Mouse (Mus musculus) thymus, adult 2 months (tissue): ENCODE results near the gene Bag5. TPM values are rescaled to one million over a fixed set of nuclear protein-coding genes. Genes with fewer than 3 reads are reported as not detected.

Experiments
- DNase-seq: peaks from one replicate; pipeline ENCODE4 v3.0.0; 2021
- H3K27ac ChIP-seq: fragments of 200-500 bp; 2 replicates; pipeline ENCODE4 v1.5.1; 2012; ENCODE audit warnings: low read length, control low read depth; ENCODE audit not compliant: control insufficient read depth, insufficient read depth
- H3K27me3 ChIP-seq: fragments of 200-500 bp; 2 replicates; pipeline ENCODE4 v1.6.1; 2012; ENCODE audit warnings: mild to moderate bottlenecking, low read length, moderate library complexity, mixed read lengths; ENCODE audit not compliant: control insufficient read depth, insufficient read depth
- H3K36me3 ChIP-seq: fragments of 200-500 bp; 2 replicates; pipeline ENCODE4 v1.6.1; 2012; ENCODE audit warnings: mild to moderate bottlenecking, low read length, moderate library complexity; ENCODE audit not compliant: control insufficient read depth, insufficient read depth
- H3K4me1 ChIP-seq: fragments of 200-500 bp; replicated peaks from 2 replicates; pipeline ENCODE4 v1.6.1; 2012; ENCODE audit warnings: low read length; ENCODE audit not compliant: control insufficient read depth, insufficient read depth
- H3K4me3 ChIP-seq: fragments of 200-500 bp; 2 replicates; pipeline ENCODE4 v1.5.1; 2012; ENCODE audit warnings: mild to moderate bottlenecking, low read length, control low read depth, moderate library complexity; ENCODE audit not compliant: control insufficient read depth, insufficient read depth
- CTCF ChIP-seq: fragments of 200-500 bp; IDR thresholded peaks from 2 replicates; pipeline ENCODE4 v1.5.1; 2012; ENCODE audit warnings: mild to moderate bottlenecking, control low read depth, low read length, moderate library complexity, borderline replicate concordance; ENCODE audit not compliant: control insufficient read depth, poor library complexity, insufficient read depth; ENCODE audit errors: extremely low read depth
- POLR2A ChIP-seq: fragments of 200-500 bp; IDR thresholded peaks from 2 replicates; pipeline ENCODE4 v1.6.1; 2012; ENCODE audit warnings: mild to moderate bottlenecking, low read length, control low read depth, moderate library complexity; ENCODE audit not compliant: control insufficient read depth, poor library complexity, insufficient read depth; ENCODE audit errors: extremely low read depth
- WGBS: fragments of 180-500 bp; shearing (Covaris S2); methylation state at CpG from one replicate; pipeline ENCODE4 v1.1.7; 2018; 5-methylcytosine and 5-hydroxymethylcytosine counted together
- polyA plus RNA-seq: library from polyadenylated mRNA; depleted of rRNA; stranded (reverse); fragments of >200 nt; gene quantifications from 2 replicates; pipeline ENCODE4 v1.2.3, GENCODE M21; 2012

Bag5 gene
- polyA plus RNA-seq, 1 experiment, result 12.8 TPM

DNA sequence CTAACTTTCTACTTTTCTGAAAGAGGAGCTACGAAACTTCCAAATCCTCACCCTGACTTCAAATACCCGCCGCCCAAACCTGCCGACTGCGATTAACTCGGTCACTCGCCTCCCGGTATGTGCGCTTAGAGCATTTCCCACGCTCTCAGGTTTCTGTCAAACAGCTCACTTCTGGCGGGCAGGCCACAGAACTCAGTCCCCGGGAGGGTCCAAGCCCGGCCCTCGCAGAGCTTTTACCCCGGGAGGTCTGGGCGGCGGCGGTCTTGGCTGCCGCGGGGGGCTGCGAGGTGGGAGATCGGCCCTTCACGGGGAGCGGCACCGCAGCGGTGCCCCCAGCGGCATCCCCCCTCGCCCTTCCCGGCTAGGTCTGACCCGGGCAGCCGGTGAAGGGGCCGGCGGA lies 581 bp downstream of the Bag5 start:
- Histone ChIP-seq H3K27ac (no peak overlapping the region), H3K4me3 (peak overlapping the region; percentile 70), H3K36me3 (peaks cover 23% of the 10 kb centered on the region), H3K27me3 (no peaks in the 10 kb centered on the region), H3K4me1 (peaks cover 14% of the 10 kb centered on the region)
- under 1% methylated on average over 33 of the region's 33 CpGs for WGBS
- TF ChIP-seq CTCF, result 0 out of 2 replicates have a peak, but pooled peaks have one; percentile 1
- no peak for TF ChIP-seq POLR2A
- no peak for DNase-seq

DNA sequence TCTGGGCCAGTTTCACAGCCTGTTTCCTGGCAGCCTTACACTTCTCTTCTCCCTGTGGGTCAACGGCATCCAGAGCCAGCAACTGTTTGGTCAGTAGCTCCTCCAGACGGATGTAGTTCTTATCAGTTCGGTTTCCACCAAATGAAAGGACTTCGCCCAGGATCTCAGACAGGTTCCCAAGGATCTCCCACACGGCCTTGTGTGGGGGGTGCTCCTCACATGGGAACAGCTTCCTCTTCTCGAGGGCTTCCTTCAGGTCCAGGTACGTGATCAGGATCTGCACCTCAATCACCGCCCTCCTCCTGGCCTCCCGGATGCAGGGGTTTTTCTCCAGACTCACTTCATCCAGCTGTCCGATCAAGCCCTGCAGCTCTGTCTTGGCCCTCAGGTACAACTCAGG lies 3.0 kb downstream of the Bag5 start:
- H3K4me1 ChIP-seq, result peaks cover 14% of the 10 kb centered on the region
- H3K27me3 ChIP-seq, result no peaks in the 10 kb centered on the region
- H3K36me3 ChIP-seq, result peaks cover 23% of the 10 kb centered on the region
- no peak for DNase-seq
- no peak overlapping the region for H3K27ac ChIP-seq
- 99% methylated on average over 10 of the region's 10 CpGs for WGBS
- TF ChIP-seq CTCF, result no peak
- no peak for TF ChIP-seq POLR2A
- no peak overlapping the region for H3K4me3 ChIP-seq

DNA sequence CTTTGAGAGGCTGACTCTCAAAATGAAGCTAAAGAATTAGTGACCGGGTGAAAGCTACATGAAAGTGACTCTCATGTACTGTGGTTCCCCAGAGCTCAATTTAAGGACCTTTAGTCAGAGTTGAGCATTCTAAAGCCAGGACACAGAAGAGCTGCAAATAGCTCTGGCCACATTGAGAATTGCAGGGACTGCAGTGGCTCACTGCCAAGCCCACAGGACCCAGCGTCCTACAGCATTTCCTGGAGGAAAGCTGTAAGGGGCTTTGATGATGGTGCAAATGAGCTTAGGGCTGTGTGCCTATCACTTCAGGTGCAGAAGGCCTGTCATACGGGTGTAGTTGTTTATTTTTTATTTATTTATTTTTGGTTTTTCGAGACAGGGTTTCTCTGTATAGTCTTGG lies 4.9 kb downstream of the Bag5 start:
- Histone ChIP-seq H3K36me3 (peaks cover 23% of the 10 kb centered on the region), H3K27me3 (no peaks in the 10 kb centered on the region), H3K27ac (no peak overlapping the region), H3K4me1 (peaks cover 8% of the 10 kb centered on the region), H3K4me3 (no peak overlapping the region)
- DNase-seq, result no peak
- TF ChIP-seq POLR2A (no peak), CTCF (no peak)
- WGBS, result 74% methylated on average over 4 of the region's 4 CpGs

DNA sequence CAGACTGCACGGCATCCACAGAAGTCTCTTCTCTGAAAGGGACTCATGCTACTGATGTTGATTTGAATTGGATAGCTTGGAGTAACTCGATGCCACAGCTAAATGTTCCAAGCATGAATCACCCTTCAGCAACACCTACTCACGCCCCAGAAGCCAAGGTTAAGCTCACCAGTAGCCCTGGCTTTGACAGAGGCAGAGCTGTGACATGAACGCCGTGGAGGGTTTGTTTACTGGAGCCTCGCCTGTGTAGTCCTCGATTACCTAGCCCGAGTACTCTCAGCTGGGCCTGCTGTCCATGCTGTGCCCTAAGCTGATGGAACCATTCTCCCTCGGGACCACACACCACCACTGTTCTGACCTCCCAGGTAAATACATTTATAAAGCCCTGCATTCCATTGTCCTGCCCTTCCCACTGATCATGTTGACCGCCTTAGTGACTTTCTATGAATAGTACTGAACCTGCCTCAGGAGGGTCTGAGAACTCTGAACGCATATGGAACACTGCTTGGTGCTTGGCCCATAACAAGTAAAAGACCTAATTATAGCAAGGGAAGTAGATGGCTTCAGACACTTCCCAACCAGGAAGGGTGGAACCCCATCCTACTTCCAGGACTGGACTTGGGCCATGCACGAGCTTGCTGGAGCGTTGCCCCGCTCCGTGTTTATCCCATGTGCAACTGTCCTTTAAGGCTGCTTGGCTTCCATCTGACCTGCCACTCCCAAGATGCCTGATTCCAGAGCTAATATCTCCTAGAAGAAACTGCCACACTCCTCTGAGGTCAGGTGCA lies 7.7 kb downstream of the Bag5 start:
- DNase-seq, result no peak
- peaks cover 16% of the 10 kb centered on the region for H3K36me3 ChIP-seq
- no peaks in the 10 kb centered on the region for H3K4me1 ChIP-seq
- no peak for TF ChIP-seq POLR2A
- no peak for TF ChIP-seq CTCF
- WGBS, result 84% methylated on average over 15 of the region's 15 CpGs
- no peak overlapping the region for H3K4me3 ChIP-seq
- no peaks in the 10 kb centered on the region for H3K27me3 ChIP-seq
- H3K27ac ChIP-seq, result no peak overlapping the region

DNA sequence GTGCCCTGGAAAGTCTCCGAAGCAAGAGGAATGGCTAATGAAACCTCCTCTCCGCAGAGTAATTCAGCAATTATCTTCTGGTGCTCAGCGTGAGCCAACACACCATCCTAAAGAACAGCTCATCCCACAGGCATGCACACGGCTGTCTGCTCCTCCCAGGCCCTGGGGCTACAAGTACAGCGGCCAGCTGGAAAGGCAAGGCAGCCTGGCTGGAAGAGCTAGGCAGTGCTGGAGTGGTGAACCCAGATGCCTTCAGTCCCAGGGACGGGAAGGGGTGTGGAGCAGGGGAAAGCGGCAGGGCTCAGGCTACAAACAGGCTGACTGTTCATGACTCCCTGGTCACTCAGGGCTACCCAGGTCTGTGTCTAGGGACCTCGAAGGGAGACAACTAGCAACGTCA lies 8.4 kb downstream of the Bag5 start:
- Histone ChIP-seq H3K4me1 (no peaks in the 10 kb centered on the region), H3K27ac (no peak overlapping the region), H3K36me3 (peaks cover 9% of the 10 kb centered on the region; the same call in 1 of the 2 replicates), H3K27me3 (no peaks in the 10 kb centered on the region), H3K4me3 (no peak overlapping the region)
- WGBS, result 86% methylated on average over 9 of the region's 9 CpGs
- TF ChIP-seq CTCF, result no peak
- no peak for DNase-seq

DNA sequence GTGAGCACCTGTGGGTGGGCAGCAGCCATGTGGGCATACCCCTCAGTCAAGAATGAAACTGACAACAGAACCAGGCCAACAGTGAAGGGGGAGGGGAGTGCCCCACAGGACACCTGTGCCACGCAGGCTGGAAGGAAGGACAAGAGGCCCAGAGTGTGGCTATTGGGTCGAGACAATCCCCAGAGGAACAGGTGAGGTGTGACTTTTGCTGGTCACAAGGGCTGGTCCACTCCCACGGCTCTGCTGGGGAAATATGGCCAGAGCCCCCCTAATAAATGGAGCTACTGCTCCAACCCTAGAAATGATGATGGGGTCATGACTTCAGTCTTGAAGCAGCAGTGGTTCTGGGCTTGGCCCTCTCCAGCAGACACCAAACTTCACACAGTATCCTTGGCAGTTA lies 9.8 kb downstream of the Bag5 start:
- 66% methylated on average over 3 of the region's 3 CpGs for WGBS
- Histone ChIP-seq H3K27ac (no peak overlapping the region), H3K27me3 (no peaks in the 10 kb centered on the region), H3K36me3 (no peaks in the 10 kb centered on the region), H3K4me1 (no peaks in the 10 kb centered on the region), H3K4me3 (no peak overlapping the region)
- TF ChIP-seq POLR2A, result no peak
- TF ChIP-seq CTCF, result no peak
- no peak for DNase-seq

DNA sequence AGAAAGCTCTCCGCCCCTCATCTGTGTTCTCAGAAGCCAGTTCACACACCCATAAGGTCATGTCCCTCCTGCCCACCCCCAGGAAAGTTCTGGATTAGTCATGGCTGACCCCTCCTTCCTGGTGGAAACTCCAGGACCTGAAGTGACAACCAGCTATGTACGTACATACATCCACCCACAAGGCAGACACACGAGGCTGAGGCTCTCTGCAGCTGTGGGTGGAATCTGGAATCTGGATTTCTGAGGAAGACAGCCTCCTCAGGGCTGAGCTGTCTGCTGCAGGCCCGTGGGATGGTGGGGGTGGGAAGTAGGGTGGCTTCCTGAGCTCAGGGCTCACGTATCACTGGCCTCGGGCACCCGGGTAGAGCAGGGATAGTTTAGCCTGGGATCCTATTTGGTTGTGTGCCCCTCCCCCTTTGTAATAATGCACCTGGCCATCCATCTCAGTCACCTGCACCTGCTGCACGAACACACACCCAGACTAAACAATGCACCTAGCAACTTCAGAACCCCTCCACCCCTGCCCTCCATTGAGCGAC lies 12.1 kb downstream of the Bag5 start:
- DNase-seq, result no peak
- TF ChIP-seq POLR2A (no peak), CTCF (no peak)

More for the DNA sequence above, 12.1 kb downstream of the Bag5 start:
- Histone ChIP-seq H3K4me1 (peaks cover 3% of the 10 kb centered on the region), H3K27ac (no peak overlapping the region), H3K36me3 (no peaks in the 10 kb centered on the region), H3K27me3 (no peaks in the 10 kb centered on the region; the same call in 1 of the 2 replicates), H3K4me3 (no peak overlapping the region)
- 84% methylated on average over 9 of the region's 9 CpGs for WGBS
